Mouse (Mus musculus) layer of hippocampus, postnatal 10 days (tissue): ENCODE results near the gene Gm32742. TPM values are rescaled to one million over a fixed set of nuclear protein-coding genes. Genes with fewer than 3 reads are reported as not detected.
A peak's percentile ranks its signal among the peaks of the same experiment; 100 is the strongest.

Source experiments
- DNase-seq, 2 experiments: peaks; one replicate each; pipeline ENCODE4 v3.0.0; 2021; ENCODE audit warnings: low spot score in 2 of 2
- long read RNA-seq: library from polyadenylated mRNA; stranded (forward); transcript quantifications from one replicate; pipeline ENCODE4 v2.0.0, GENCODE M21; 2023
- total RNA-seq, 2 experiments: library from RNA; stranded (reverse); gene quantifications; 2 replicates each; pipeline ENCODE4 v1.2.3; 2021

The Gm32742 gene
- total RNA-seq, result not detected
- long read RNA-seq, result 0 reads

DNA sequence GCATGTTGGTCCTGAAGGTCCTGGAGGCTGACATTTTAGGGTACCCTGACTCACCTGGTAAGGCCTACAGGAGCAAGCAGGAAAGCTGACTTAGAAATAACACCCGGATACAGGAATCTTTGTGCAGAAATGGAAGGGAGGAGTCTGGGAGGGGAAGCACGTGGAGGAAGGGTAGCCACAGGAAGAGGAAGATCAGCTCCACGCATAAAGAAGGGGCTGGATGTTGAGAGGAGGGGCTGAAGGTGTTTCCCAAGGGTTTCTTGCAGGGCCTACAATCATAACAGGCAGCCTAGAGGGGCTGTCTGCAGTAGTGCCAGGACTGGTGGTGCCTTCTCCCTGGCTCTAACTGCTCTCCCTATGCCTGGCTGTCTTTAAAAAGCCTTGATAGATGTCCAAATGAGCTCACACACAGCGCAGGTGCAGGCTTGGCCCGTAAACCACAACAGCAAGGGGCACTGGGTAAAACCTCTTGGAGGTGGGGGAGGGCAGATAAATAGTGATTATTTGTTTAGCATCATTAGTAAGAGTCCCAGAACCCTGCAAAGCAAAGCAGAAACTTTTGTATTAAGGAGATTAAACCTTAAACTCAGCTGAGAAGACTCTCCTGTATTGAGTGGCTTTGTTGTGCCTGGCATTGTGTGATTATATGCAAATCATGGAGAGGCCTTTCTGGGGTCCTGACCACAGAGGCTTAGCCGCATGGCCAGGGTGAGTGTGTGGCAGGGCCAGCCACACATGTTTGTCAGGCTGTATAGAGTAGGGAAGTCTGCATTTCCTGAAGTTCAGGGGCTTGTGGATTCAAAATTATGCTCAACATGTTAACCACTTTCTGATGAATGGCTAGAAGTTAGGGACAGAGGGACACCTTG is at the start of gene Gm32742:
Gene Gm32742, minus strand, starts transcription at position 206 of the 869 bp plus-strand sequence.
- DNase-seq, result no peak

- no peak for DNase-seq
Observed at GRCm38 (mm10) chr9:51213729-51214237, 48.5 kb upstream of the Gm32742 start.

GRCm38 (mm10) chr9:51213023-51213728 is 47.9 kb upstream of the Gm32742 start, which contains the start of gene Pou2af1:
Gene Pou2af1, plus strand, starts transcription at chr9:51213708.
- DNase-seq, result no peak

GRCm38 (mm10) chr9:51211191-51211590 is 45.9 kb upstream of the Gm32742 start:
- no peak for DNase-seq

DNA sequence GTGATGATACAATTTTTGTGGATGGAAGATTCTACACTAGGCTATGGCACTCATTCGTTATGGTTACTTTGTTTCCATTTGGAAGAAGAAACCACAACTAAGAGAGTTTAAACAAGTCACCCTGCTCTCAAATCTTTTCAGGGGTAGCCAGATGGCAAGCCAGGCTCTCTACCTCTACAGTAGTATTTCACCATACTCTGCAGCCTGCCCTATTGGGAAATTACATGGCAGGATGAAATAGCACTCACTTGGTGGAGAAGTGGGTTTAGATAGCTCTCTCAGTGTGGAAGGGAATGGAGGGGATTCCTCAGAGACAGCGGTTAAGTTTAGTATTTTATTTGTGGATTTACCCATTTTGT is 43.6 kb upstream of the Gm32742 start:
- no peak for DNase-seq

GRCm38 (mm10) chr9:51194790-51195189 is 29.5 kb upstream of the Gm32742 start:
- DNase-seq, result no peak

GRCm38 (mm10) chr9:51190655-51191054 is 25.3 kb upstream of the Gm32742 start:
- DNase-seq, result no peak

GRCm38 (mm10) chr9:51185871-51186270 is 20.6 kb upstream of the Gm32742 start:
- DNase-seq, result no peak

DNA sequence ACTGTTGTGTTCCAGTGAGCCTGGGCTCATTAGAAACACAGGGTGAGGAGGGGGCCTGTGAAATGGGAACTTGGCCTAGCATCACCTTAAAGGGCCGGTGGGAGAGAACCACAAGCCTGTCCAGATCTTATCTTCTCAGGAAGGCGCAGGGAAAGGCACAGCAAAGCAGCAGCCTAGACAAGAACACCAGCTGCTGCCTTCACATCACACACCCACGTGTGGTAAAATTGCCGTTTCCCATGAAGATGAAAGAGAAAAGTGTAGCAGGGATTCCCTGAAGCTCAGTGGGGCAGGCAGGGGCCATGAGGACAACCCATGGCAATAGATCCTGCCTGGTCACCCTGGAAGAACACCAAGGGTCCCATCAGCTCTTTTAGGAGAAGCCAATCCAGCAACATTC is 20.1 kb upstream of the Gm32742 start:
- no peak for DNase-seq

DNA sequence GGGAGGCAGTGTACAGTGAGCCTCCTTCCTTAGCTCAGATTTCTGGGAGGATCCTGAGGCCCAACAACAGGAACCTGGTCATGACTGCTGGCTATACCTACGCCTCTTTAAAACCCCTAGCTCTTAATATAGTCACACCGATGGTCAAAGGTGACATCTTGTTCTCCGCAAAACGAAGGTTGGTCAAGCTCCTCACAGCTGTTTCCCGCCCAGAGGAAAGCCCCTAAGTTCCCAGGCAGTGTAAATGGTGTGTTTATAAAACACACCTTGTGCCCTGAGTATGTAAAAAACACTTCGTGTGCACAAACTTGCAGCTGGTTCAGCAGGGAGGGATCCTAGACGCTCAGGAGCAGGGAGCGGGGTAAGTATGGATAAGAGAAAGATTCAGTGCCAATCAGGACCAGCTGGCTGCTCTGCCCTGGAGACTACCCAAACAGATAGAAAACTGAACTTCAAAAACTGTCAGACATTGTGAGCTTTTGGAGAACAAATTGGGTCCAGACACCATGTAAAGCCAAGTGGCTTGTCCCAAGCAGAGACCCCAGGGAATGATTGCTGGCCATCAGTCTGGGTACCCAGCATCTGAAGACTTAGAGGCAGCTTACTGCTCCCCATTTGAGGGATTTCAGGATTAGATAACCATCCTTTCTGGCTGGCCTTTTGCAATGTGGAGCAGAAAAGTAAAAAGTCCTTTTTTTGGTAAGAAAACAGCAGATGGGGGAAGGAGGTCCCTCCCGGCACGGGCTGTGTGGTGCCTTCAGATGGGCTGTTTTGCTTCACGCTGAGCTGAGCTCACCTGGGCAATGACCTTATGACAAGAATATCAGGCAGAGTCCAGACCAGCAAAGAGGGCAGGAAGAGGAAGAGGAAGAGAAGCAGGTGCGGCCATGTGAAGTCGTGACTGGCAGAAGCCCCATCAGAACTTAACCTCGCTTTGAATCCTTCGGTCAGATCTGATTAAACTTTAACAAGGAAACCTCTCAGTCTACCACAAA is 17.7 kb upstream of the Gm32742 start:
- no peak for DNase-seq

- peak; percentile 77 to 79 for DNase-seq
Observed at GRCm38 (mm10) chr9:51180621-51181020, 15.3 kb upstream of the Gm32742 start.

DNA sequence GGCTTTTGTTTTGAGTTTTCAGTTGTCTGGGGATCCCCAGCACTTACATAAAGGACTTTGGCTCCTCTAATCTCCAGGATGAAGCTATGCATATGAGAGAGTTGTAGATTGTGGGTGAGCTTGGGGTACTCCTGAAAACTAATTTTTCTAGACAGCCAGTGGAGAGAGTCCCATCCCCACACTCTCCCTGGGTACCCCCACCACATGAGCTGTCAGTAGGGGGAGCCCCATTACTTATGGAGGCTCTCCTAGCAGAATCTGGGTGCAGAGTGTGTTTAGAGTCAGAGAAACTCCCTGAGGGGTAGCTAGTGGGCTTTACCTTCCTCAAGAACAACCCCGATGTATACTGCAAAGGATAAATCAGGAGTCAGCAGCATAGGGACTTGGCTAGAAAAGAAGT is 13.0 kb upstream of the Gm32742 start:
- no peak for DNase-seq

DNA sequence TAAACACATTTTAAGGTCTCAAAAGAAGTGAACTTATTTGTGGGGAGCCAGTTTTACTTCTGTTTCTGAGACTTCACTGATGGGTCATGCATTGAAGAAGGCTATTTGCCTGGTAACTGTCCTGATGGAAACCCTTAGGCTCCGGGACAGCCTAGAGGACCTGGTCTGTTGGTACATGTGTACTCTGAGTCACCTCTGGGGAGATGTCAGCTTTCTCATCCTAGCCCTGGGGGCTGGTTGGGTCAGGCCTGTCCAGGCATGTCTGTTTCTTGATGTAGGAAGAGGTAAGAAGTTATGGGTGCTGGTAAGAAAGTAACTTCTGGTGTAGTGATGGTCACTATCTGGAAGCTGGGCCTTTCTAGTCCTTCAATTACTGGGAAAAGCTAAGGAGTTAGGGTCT is 10.4 kb upstream of the Gm32742 start:
- DNase-seq, result no peak

- no peak for DNase-seq
Observed at GRCm38 (mm10) chr9:51174890-51175464, 9.7 kb upstream of the Gm32742 start.

- DNase-seq, result no peak
Observed at GRCm38 (mm10) chr9:51170298-51170697, 5.0 kb upstream of the Gm32742 start.

- no peak for DNase-seq
Observed at GRCm38 (mm10) chr9:51169133-51169532, 3.8 kb upstream of the Gm32742 start.

DNA sequence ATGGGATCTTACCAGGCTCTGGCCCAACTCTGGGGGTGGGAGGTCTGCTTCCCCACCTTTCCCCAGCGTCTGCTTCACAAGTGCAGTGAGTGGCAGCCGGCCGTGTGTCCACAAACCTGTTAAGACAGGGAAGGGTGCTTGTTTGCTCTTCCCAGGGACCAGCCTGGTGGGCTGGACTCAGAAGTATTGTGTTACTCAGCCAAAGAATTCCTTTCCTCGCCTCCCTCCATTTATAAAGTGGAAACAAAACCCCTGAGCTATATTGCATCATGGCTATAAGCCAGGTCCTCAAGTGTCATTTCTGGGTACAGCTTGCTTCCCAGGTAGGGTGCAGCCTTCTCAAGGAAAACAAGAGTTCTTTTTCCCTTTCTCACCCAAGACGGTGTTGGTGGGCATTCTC is 3.4 kb upstream of the Gm32742 start:
- DNase-seq, result no peak

DNA sequence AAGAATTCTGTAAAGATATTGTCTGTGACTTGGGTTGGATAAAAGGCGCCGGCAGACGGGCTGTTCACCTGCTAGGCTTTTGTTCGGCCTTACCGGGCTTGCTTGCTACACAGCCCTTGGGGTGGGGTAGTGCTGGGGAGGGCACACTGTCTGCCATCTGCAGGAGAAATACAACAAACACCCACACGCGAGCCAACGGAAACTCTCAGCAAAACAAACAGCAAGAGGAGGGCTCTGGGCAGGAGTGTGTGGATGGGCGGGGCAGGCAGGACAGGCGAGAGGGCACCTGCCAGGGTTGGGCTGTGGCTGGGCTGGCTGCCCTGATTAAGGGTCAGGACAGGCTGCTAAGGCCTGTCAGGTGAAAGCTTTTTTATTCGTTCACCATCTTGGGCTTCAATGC is 2.6 kb upstream of the Gm32742 start:
- no peak for DNase-seq

- DNase-seq, result no peak
Observed at GRCm38 (mm10) chr9:51163989-51164388, 1.3 kb downstream of the Gm32742 start.

- DNase-seq, result peak; percentile 87 to 90
Observed at GRCm38 (mm10) chr9:51161771-51162388, 3.4 kb downstream of the Gm32742 start.
